Mouse (Mus musculus) stomach, embryonic 16.5 days (tissue): ENCODE results near the gene Slc39a1. TPM values are rescaled to one million over a fixed set of nuclear protein-coding genes. Genes with fewer than 3 reads are reported as not detected.

ENCODE experiments used
- ATAC-seq: fragments of 200-750 bp; cut with Nextera tagmentation; 2 replicates; pipeline ENCODE4 v1.8.0; 2017; ENCODE audit warnings: moderate number of reproducible peaks, moderate TSS enrichment; ENCODE audit not compliant: insufficient read depth, low FRiP score
- H3K27ac ChIP-seq: fragments of 300-500 bp; sonication (generic); 2 replicates; pipeline ENCODE4 v1.5.1; 2014; ENCODE audit warnings: low read length
- H3K27me3 ChIP-seq: fragments of 300-500 bp; sonication (generic); 2 replicates; pipeline ENCODE4 v1.6.1; 2014; ENCODE audit warnings: low read length, control low read depth, mixed read lengths; ENCODE audit not compliant: control insufficient read depth, insufficient read depth
- H3K36me3 ChIP-seq: fragments of 300-500 bp; sonication (generic); 2 replicates; pipeline ENCODE4 v1.6.1; 2014; ENCODE audit warnings: low read length; ENCODE audit not compliant: control insufficient read depth, insufficient read depth
- H3K4me1 ChIP-seq: fragments of 300-500 bp; sonication (generic); 2 replicates; pipeline ENCODE4 v1.6.1; 2014; ENCODE audit warnings: low read length, control low read depth, mixed read lengths; ENCODE audit not compliant: control insufficient read depth, insufficient read depth
- H3K4me2 ChIP-seq: fragments of 300-500 bp; sonication (generic); 2 replicates; pipeline ENCODE4 v1.6.1; 2014; ENCODE audit warnings: low read depth, low read length, mixed read lengths
- H3K4me3 ChIP-seq: fragments of 300-500 bp; sonication (generic); replicated peaks from 2 replicates; pipeline ENCODE4 v1.5.1; 2014; ENCODE audit warnings: mild to moderate bottlenecking, low read length
- H3K9ac ChIP-seq: fragments of 300-500 bp; sonication (generic); 2 replicates; pipeline ENCODE4 v1.6.1; 2014; ENCODE audit warnings: low read length
- H3K9me3 ChIP-seq: fragments of 300-500 bp; sonication (generic); replicated peaks from 2 replicates; pipeline ENCODE4 v1.6.1; 2016; ENCODE audit warnings: low read length, control low read depth; ENCODE audit not compliant: control insufficient read depth
- WGBS: fragments of 180-500 bp; shearing (Covaris S2); extraction: QIAGEN DNeasy Blood & Tissue Kit; methylation state at CpG from one replicate; pipeline ENCODE4 v1.1.7; 2014; 5-methylcytosine and 5-hydroxymethylcytosine counted together
- microRNA-seq: library from miRNA; unstranded; fragments of <30 nt; microRNA quantifications from one replicate; pipeline ENCODE4, GENCODE M21; 2016
- polyA plus RNA-seq: library from polyadenylated mRNA; unstranded; fragments of >200 nt; fragmentation: Nextera tagmentation; extraction: Ambion mirVana; gene quantifications from 2 replicates; pipeline ENCODE4 v1.2.1, GENCODE M21; 2015

Gene Slc39a1
- polyA plus RNA-seq, 1 experiment from 2014 or later: 101 TPM

GRCm38 (mm10) chr3:90294651-90295050 is 46.7 kb downstream of the Slc39a1 start:
- WGBS: 64% methylated on average over 2 of the region's 2 CpGs
- Histone ChIP-seq H3K27me3 (no peaks in the 10 kb centered on the region), H3K27ac (no peak overlapping the region), H3K4me1 (peaks cover 11% of the 10 kb centered on the region), H3K9ac (peak overlapping the region; percentile 98; the same call in 1 of the 2 replicates), H3K4me2 (peak overlapping the region; percentile 63), H3K9me3 (no peaks in the 10 kb centered on the region), H3K4me3 (peak overlapping the region; percentile 89), H3K36me3 (no peaks in the 10 kb centered on the region)
- no peak for ATAC-seq

Small RNA genes within 50 kb of the gene (microRNA-seq; reads per million reads assigned to microRNA genes)
- not detected for gene Mir7012

Other genes with a start within 250 kb of the Slc39a1 start
- 126 and 132 TPM in 2 replicates for gene Hax1, start 249.4 kb upstream of the Slc39a1 start, polyA plus RNA-seq
- gene 4933434E20Rik, start 196.5 kb upstream of the Slc39a1 start, polyA plus RNA-seq: 157 and 158 TPM in 2 replicates
- gene Ubap2l, start 195.5 kb upstream of the Slc39a1 start, polyA plus RNA-seq: 141 and 142 TPM in 2 replicates
- 525 and 570 TPM in 2 replicates for gene Tpm3, start 175.5 kb upstream of the Slc39a1 start, polyA plus RNA-seq
- gene Nup210l, start 144.0 kb upstream of the Slc39a1 start, polyA plus RNA-seq: 0.28 and 0.34 TPM in 2 replicates
- gene Rps27, start 34.5 kb upstream of the Slc39a1 start, polyA plus RNA-seq: 1,106 and 1,465 TPM in 2 replicates
- 30.5 and 33.1 TPM in 2 replicates for gene Rab13, start 34.5 kb upstream of the Slc39a1 start, polyA plus RNA-seq
- 92.3 and 104 TPM in 2 replicates for gene Jtb, start 16.6 kb upstream of the Slc39a1 start, polyA plus RNA-seq
- gene Creb3l4, start 4.7 kb upstream of the Slc39a1 start, polyA plus RNA-seq: 28.9 and 34.4 TPM in 2 replicates
- gene Crtc2, start 6.0 kb downstream of the Slc39a1 start, polyA plus RNA-seq: 18.2 and 21.1 TPM in 2 replicates
- 3.8 and 4.3 TPM in 2 replicates for gene Dennd4b, start 17.0 kb downstream of the Slc39a1 start, polyA plus RNA-seq
- 8.1 and 8.2 TPM in 2 replicates for gene Gatad2b, start 45.0 kb downstream of the Slc39a1 start, polyA plus RNA-seq
- gene Slc27a3, start 141.8 kb downstream of the Slc39a1 start, polyA plus RNA-seq: 10.1 TPM in 2 replicates
- gene Ints3, start 185.4 kb downstream of the Slc39a1 start, polyA plus RNA-seq: 22.4 and 23.0 TPM in 2 replicates
- gene Npr1, start 217.7 kb downstream of the Slc39a1 start, polyA plus RNA-seq: 5.9 and 6.4 TPM in 2 replicates
- 137 and 147 TPM in 2 replicates for gene Ilf2, start 228.0 kb downstream of the Slc39a1 start, polyA plus RNA-seq
- 77.5 and 79.1 TPM in 2 replicates for gene Snapin, start 242.9 kb downstream of the Slc39a1 start, polyA plus RNA-seq